Mouse (Mus musculus): ENCODE measurements around the gene Scrt2.

Gene Scrt2

GRCm38 (mm10) chr2:152141491-152141890 is 60.2 kb downstream of the Scrt2 start:
- in situ Hi-C loops (cut with MboI; ENCODE audit: low sequenced_read_pairs) = no loop called here

DNA sequence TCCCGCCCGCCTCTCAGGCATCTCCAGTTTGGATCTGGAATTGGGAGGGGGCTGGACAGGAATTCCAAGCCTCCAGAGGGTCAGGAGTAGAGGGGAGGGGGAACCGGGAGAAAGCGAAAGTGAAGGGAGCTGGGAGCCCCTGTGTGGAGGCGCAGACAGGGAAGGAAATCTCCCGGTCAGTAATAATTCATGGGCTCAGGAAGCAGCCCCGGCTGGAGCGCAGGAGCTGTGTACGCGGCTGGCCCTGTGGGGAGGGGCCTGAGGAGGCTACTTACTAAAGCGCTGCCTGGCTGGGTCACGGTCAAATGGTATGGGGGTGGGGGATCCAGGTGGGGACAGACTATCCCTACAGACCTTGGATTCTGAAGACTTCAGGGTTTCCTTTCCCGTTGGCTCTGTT is 60.7 kb downstream of the Scrt2 start:
- in situ Hi-C loops (cut with MboI; ENCODE audit: low sequenced_read_pairs) = no loop called here

DNA sequence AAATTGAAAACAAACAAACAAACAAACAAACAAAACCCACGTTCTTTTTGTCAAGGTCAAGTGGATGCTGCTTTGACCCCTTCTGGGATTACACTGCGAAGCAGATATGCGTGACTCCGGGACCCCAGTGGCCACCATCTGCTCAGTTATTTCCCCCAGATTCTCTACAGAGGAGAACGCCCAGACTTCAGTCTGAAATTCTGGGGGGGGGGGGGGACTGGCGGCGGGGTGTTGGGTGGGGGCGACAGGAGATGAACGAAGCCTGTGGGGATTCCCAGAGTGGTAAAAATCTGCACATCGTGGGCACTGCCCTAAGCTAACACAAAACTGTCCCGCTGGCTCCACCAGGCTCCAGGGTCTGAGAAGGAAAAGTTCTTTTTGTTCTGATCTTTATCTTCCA is 61.2 kb downstream of the Scrt2 start:
- in situ Hi-C loops (cut with MboI; ENCODE audit: low sequenced_read_pairs) = no loop called here

GRCm38 (mm10) chr2:152143279-152144157 is 62.2 kb downstream of the Scrt2 start, which contains the start of gene Tcf15:
Tcf15 (plus strand) TSS chr2:152143561.
- in situ Hi-C loops (cut with MboI; ENCODE audit: low sequenced_read_pairs) = no loop called here

DNA sequence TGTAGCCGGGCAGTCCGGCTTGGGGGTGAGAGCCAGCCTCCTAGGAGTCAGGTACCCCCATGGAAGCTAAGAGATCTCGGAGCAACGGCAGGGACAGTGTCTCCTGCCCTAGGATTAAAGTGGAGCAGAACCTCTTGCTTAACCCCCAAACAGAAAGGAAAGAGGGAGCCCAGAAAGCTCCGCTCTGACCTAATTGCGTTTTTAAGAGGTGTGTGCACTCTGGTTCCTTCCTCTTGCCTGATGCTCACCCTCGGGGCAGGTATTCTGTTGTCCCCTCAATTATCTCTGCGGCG is 62.8 kb downstream of the Scrt2 start:
- in situ Hi-C loops (cut with MboI; ENCODE audit: low sequenced_read_pairs) = no loop called here

DNA sequence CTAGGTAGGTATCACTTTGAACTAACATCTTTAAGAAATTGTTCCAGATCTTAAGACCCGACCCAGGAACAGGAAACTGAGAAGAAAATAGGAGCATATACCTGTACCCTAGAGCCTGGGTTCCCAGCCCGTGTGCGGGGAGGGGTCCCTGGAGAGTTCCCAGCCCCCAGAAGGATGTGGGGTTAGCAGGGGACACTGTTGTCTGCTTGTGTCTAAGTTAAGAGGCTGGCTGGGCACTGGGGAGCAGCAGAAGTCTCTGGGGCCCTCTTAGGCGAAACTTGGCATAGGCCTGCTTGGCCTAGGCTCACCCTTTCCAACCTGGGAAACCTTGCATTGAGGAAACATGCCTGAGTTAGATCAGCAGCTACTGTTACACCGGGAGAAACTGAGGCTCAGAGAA is 63.2 kb downstream of the Scrt2 start:
- in situ Hi-C loops (cut with MboI; ENCODE audit: low sequenced_read_pairs) = no loop called here
